Mouse (Mus musculus): ENCODE results near the gene Derl2. TPM values are rescaled to one million over a fixed set of nuclear protein-coding genes. Genes with fewer than 3 reads are reported as not detected.

Derl2 gene
- total RNA-seq, 1 experiment from 2014 or later = 19.3 TPM

DNA sequence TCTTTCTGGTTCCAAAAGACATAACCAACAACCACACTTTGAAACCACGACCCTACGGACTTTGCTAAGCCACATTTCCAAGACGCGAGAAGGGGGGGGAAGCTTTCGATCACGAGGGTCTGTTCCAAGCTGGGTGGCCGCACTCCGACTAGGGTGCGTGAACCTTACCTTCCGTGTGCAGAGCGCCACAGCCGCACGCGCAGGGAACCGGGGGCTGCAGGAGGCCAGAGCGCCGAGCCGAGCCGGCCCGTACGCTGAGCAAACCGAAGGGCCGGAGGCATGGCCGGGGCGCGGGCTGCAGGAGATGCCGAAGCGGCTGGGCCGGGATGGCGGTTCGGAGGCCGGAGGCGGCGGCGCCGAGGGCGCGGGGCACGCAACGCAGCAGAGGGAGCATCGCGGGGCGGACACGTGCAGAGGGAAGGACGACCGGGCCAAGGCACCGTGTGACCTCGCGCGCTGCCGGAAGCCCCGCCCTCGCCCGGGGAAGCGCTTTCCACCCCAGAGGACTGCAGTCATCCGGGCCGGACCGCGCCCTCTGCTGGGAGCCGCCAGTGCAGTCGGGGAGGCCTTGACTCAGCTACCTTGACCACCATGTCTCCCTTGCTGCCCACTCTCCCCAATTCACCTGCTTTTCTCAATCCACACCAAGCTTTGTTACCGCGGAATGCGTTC lies 36.9 kb downstream of the Derl2 start, which contains the start of gene C1qbp:
C1qbp (minus strand) TSS at position 470 of the 672 bp plus-strand sequence.
- ATAC-seq (replicated peaks; ENCODE audit: low read depth, poor library complexity, severe bottlenecking) = peak; percentile 99

DNA sequence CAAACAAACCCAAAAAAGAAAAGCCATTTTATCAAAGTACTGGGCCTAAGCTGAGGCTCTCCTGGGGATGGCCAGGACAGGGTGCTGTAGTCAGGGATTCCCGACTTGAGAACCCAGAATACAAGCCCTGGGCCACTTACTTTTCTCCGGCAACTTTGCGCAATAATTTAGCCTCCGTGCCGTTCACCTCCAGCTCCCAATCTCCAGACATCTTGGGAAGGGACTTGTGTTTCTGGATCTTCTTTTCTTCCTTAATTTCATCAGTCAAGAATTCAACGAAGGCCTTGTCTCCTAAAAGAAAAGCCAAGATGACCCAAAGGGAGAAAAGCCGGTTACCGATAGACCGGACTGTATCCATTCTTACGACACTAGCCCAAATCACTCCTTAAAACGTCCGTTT lies 37.6 kb downstream of the Derl2 start:
- ATAC-seq (replicated peaks; ENCODE audit: low read depth, poor library complexity, severe bottlenecking) = no peak

DNA sequence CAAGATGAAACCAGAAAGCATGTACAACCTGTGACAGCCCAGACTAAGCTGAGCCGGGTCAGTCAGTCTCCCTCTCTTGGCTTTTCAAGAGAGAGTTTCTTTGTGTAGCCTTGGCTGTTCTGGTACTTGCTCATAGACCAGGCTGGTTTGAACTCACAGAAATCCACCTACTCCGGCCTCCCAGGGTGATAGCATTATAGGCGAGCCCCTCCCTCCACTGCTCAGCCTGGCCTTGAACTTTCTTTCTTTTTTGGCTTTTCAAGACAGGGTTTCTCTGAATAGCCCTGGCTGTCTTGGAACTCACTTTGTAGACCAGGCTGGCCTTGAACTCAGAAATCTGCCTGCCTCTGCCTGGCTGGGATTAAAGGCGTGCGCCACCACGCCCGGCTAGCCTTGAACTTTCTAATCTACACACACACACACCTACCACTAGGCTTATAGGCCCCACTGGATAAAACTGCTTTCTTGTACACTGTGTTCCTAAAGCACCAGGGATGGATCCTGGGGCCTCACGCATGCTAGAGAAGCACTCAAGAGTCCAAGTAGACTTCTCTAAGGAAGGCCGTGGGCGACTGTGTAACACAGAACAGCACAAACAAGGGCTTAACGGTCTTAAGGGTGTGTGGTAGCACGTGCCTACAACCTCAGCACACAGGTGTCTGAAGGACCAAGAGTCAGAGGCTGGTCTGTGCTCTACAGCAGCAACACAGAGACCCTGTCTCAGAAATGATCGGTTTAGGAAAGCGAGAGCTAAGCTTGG lies 38.7 kb downstream of the Derl2 start:
- ATAC-seq (replicated peaks; ENCODE audit: low read depth, poor library complexity, severe bottlenecking) = no peak

DNA sequence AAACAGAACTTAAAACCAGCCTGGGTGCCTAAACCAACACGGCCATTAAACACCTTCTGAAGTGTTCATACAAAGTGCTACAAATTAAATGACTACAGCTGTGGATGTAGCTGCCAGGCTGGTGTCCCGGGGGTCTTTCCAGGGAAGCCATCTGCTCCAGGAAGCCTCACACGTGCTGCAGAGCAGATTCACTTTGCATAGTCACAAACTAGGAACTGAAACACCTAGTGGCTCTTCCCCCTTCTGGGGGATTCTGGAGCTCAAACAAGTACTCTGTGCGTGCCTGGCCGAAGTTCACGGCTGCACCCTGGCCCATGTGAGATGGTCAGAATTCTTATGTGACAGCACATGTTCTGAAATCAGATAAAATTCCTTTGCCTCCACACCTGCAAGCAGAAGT lies 39.4 kb downstream of the Derl2 start:
- ATAC-seq (replicated peaks; ENCODE audit: low read depth, poor library complexity, severe bottlenecking) = no peak

DNA sequence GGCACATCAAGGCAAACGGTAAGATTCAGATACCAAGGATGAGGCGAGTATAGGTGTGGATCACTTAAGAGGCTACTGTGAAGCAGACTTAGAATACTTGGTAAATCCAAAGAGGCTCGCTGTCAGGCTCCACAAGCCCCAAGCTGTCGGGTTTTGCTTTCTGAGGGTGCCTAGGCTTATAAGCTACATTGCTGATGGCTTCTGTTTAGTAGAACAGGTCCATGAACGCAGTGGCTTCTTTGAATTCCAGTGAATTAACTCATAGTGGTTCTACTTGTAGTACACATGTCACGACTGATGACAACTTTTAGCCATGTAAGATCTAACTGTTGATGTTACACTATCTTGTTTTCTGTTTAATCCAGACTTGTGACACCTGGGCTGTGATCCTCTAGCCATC lies 42.3 kb downstream of the Derl2 start:
- ATAC-seq (replicated peaks; ENCODE audit: low read depth, poor library complexity, severe bottlenecking) = no peak

DNA sequence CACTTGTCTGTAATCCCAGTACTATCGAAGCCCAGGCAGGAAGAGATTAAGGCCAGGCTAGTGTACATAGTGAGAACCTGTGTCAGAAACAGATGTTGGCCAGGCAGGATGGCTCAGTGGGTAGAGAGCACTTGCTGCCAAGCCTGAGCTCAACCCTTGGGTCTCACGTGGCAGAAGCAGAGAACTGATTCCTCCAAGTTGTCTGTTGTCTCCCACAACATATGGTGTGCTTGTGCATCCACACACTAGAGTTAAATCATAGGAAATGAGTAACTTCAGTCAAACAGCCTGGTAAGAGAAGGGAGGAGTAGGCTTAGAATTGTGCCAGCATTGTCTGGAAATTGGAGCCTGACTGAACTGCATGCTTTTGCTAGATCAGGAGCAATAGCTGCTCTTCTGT lies 44.4 kb downstream of the Derl2 start:
- ATAC-seq (replicated peaks; ENCODE audit: low read depth, poor library complexity, severe bottlenecking) = no peak

DNA sequence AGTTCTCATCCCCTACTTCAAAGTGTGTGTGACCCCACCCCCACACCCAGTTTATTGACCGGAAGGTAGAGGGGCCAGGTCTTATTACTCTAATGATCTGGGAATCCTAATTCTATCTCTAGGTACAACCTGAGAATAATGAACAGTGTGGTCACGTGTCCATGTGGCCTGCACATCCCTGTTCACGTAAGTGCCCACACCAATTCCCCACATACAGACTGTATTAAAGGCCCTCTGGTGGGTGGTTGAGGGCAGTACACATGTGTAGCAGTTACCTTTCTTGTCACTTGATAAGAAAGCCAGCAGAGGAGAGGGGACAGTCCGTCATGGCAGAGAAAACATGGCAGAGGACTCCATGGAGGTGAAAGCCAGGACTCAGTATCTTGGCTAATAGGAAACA lies 45.7 kb downstream of the Derl2 start:
- no peak for ATAC-seq (replicated peaks; ENCODE audit: low read depth, poor library complexity, severe bottlenecking)

DNA sequence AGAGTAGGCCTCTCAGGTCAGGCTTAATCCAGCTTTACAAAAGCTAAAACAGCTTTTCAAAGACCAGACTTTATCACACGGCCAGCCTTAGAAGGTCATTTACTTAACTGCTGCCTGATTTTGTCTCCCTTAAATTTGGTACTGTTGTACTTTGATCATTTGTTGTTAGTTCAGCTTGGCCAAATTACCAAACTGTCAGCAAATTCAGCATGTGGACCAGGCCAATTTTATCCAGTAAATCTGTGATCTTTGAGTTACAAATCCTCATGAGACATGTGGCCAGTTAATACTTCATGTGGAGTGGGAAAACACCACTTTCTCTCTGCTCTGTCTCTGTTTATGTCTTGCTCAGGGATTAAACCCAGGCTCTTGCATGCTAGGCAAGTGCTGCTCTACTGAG lies 47.1 kb downstream of the Derl2 start:
- no peak for ATAC-seq (replicated peaks; ENCODE audit: low read depth, poor library complexity, severe bottlenecking)

DNA sequence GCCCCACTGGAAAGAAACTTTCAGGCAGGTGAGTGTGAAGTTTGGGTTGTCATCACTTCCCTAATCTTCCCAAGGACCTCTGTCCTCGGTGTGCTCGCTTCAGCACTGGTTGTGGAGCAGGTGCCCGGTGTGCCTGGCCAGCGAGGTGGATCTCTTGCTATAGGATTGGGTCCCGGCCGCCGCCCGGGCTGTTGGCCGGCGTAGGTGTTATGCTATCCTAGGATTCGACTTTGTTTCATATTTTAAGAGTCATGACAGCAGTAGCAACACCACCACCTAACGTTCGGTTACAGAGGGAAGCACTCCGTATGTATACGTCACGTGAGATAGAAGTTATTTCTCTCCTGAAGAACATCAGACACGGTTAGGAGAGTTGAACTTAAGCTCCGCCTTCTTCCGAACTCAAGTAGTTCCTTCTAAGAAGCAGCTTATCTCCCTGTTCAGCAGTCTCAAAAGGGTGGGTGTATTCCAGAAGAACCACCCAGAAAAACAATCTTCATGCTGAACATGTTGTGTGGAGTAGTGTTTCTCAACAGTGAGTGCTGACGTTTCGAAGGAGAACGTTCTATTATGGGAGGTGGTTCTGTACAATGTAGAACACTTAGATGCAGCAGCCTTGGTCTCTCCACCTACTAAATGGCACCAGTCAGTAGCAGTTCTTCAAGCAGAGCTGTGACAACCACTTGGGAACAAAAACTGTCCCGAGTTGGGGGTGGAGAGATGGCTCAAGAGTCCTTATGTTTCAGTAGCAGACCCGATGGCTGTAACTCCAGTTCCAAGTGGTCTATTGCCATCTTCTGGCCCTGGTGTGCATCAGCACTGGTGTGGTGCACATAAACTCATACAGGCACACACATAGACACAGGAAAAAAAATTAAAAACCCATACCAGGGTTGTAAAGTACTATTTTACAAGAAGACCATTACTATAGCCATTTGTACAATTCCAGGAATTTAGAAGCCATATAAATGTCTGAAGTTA lies 48.8 kb downstream of the Derl2 start:
- peak; percentile 60 for ATAC-seq (replicated peaks; ENCODE audit: low read depth, poor library complexity, severe bottlenecking)

DNA sequence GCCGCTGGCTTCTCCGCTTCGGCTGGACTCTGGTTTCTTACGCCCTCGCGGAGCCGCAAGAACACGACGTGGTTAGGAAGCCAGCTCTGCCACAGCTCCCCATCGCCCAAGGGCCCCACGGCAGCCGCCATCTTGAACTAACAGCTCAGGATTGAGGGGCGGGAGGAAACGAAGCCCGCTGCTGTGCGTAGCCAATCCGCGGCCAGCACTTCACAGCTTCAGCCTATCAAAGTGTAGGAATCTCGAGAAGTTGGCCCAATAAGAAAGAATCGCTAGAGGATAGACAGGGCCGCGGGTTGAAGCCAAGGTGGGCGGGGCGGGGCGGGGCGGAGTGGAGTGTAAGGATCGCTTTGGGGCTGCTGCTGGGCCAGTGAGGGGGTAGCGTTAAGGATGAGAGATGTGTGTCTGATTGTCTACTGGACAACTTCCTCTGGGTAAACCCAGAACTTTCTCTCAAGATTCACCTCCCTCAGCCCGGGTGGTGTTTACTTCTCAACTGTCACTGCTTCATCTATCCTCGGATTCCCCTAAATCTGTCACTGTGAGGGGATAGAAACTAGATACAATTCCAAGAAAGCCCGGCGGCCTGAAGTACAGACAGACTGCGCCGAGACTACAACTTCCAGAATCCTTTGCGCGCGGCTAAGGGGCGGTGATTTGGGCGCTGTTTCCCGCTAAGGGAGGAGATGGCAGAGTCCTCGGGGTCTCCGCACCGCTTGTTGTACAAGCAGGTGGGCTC lies 49.7 kb downstream of the Derl2 start, which contains the start of the genes Nup88 and Rpain:
Nup88 (minus strand) TSS at position 153 of the 739 bp plus-strand sequence.
Rpain (plus strand) TSS at position 393 of the 739 bp plus-strand sequence.
- peak; percentile 82 for ATAC-seq (replicated peaks; ENCODE audit: low read depth, poor library complexity, severe bottlenecking)

DNA sequence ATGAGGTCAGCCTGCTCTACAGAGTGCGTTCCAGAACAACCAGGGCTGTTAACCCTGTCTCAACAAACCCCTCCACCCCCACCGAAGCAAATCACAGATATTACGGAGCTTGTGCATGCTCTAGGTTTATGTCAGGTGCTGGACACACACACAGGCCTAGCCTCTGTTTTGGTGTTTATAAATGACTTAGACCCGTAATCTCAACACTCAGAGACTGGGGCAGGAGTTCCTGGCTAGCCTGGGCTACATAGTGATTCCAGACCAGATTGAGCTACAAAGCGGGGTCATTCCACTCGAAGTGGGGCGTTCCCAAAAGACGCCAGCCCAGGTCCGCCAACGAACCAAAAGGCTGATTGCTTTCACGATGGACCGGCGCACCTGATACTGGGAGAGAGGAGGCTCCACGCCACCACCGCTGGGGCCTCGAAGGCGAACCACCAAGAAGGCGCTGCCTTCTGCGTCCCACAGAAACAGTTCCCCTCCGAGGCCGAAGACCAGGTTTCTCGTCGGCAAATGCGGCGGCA lies 50.3 kb downstream of the Derl2 start:
- ATAC-seq (replicated peaks; ENCODE audit: low read depth, poor library complexity, severe bottlenecking) = peak; percentile 11

DNA sequence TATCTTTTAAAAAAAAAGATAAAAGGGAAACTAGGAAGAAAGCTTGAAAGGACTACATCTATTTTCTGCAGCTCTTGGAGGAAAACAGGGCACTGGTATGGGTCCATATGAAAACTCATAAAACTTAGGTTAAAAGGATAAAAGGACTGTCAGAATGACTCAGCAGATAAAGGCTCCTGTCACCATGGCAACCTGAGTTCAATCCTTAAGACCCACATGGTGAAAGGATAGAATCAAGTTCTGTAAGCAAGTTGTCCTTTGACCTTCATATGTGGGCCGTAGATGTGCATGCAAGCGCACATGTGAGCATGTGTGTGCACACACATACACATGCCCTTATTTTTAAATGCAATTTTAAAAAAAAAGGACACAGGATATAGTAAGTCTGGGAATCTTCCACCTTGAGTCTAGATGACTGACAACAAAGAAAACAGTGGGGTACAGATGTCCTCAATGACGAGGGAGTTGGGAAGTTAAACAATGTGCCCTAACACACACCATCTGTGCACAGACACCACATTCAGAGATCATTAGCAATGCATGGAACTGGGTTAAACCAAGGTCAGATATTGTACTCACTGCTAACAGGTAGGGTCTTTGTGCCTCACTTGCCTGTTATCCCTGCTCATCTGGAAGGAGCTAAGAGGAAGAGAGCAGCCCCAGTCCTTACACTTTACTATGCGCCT lies 55.3 kb downstream of the Derl2 start:
- ATAC-seq (replicated peaks; ENCODE audit: low read depth, poor library complexity, severe bottlenecking) = no peak

DNA sequence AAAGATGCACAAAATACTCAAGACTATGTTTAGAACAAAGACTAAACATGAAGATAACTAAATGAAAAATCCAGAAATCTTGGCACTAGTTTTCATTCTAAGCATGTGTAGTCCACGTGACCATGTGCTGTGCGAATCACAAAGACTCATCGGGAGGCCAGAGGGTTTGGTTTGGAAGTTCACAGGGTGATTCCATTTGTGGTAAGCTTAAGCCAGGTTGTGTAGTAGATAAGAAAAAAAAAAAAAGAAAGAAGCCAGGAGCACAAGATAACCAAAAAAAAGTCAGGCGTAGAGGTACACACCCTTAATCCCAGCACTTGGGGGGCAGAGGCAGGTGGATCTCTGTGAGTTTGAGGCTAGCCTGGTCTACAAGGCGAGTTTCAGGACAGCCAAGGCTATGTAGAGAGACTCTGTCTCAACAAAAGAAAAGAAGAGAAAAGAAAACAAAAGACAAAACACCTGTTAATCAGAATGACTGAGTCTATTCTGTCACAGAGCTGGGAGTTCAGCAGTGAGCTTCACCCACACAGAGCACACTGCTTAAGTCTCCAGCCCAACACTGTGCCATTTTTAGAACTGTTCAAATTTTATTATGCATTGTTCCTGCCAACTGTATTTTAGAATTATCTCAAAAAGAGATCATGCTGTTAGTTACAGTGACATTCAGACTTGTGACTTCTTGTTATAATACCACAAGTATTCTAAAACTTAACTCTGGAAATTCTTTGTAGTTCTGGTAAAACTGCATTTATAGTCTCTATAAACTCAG lies 58.7 kb downstream of the Derl2 start:
- ATAC-seq (replicated peaks; ENCODE audit: low read depth, poor library complexity, severe bottlenecking) = no peak

Other genes starting within 250 kb of the Derl2 start
- not detected in 2 replicates for gene Scimp, start 207.3 kb downstream of the Derl2 start, total RNA-seq (2017)
- gene Rabep1, start 175.1 kb downstream of the Derl2 start, total RNA-seq (2017) = 63.2 and 68.4 TPM in 2 replicates
- 142 and 213 TPM in 2 replicates for gene Nup88, start 49.9 kb downstream of the Derl2 start, total RNA-seq (2017)
- 35.1 and 40.1 TPM in 2 replicates for gene Rpain, start 49.6 kb downstream of the Derl2 start, total RNA-seq (2017)
- gene C1qbp, start 36.8 kb downstream of the Derl2 start, total RNA-seq (2017) = 122 and 128 TPM in 2 replicates
- gene Dhx33, start 15.4 kb downstream of the Derl2 start, total RNA-seq (2017) = 49.7 and 49.9 TPM in 2 replicates
- 38.3 and 42.7 TPM in 2 replicates for gene Mis12, start 230 bp downstream of the Derl2 start, total RNA-seq (2017)
- gene 6330403K07Rik, start 13.7 kb upstream of the Derl2 start, total RNA-seq (2017) = 0.09 TPM in 1 of 2 replicates, not detected in the other
- 3.7 and 4.7 TPM in 2 replicates for gene Nlrp1a, start 124.9 kb upstream of the Derl2 start, total RNA-seq (2017)
- 0.53 and 0.96 TPM in 2 replicates for gene Nlrp1b, start 210.9 kb upstream of the Derl2 start, total RNA-seq (2017)